Mouse (Mus musculus) monocyte, adult 2 months (primary cell): ENCODE measurements around the gene Srd5a1.
A peak's percentile ranks its signal among the peaks of the same experiment; 100 is the strongest.

Source experiments
- DNase-seq, 2 experiments: peaks; one replicate each; pipeline ENCODE4 v3.0.0; 2022; ENCODE audit warnings: low spot score in 2 of 2, low read depth in 1 of 2

Srd5a1 gene

DNA sequence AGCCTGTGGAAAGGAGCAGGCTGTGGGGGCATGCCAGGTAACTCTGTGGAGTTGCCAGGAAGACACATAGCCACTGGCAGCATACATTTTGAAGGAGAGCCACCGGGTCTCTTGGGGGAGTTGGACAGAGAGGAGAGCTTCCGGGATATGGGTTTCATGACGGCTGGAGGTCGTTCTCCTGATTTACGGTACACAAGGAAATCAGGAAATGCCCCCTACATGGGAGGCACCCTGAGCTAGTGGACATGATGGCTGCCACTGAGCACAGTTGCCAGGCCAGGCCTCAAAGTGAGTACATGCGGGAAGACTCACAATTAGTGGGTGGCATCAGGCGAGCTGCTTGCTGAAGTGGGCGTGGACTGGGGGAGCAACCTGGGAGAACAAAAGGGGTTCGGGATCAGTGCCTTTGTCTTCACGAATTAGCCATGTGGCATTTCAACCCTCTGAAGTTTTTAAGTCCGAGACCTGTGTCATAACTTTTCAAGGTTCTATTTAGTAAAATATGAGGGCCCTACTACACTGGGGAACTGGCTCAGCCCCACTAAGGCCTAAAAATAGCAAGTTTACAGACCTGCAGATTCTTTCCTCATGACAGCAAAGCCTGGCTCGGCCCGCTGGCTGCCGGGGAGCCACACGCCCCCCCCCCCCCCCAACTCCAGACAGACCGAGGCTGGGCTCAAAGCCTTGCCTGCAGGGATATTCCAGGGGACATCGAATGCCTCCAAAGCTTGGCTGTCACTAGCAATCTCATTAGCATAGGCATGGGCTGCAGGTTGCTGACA lies 68.5 kb downstream of the Srd5a1 start:
- DNase-seq, result no peak

DNA sequence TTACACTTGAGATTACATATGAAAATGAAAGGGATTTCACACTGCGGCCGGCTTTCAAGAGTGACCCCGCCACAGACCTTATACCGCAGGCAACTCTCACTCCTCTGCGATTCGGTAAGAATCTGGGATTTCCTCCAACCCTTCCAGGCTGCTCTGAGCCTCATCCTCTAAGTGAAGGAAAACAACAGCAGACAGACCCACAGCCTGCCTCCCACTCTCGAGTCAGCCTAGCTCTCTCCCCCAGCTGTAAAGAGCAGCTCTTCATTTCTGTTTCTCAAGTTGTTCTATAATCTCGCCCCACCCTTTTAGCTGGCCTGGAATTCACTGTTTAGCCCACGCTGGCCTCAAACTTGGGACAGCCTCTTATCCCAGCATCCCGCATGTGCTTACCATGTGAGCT lies 69.5 kb downstream of the Srd5a1 start:
- no peak for DNase-seq

DNA sequence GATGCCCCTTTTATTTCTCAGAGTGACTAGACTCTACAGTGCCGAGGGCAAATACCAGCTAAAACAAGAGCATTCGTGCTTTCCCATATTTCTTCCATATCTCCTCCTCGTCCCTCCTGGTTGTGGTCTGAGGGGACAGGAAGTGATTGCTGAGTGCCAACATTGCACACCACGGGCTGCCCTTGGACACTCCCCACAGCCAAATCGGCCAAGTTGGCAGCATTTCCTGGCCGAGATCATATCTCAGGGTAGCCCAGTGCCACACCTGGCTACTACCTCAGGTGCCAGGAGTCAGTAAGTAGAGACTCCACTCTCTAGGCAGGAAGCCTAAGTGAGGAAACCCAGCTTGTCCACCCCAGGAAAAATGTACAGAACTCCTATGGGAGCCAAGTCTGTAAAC lies 70.0 kb downstream of the Srd5a1 start:
- no peak for DNase-seq

DNA sequence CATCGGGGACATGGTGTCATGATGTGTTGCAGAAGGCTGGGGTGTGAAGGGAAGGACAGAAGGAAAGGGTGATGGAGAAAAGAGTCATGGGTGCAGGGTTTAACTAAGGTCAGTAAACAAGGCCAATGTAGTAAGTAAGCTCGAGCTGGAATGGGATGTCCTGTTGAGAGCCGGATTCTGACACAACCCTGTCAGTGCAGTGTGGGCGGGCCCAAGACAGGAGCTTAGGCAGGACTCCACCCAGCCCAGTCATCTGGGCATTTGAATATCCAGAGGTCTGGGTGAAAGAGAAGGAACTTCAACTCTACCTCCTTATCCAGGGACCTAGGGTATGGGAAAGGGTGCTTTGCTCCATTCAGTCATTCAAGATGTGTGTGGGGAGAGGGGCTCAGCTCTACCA lies 72.9 kb downstream of the Srd5a1 start:
- no peak for DNase-seq

DNA sequence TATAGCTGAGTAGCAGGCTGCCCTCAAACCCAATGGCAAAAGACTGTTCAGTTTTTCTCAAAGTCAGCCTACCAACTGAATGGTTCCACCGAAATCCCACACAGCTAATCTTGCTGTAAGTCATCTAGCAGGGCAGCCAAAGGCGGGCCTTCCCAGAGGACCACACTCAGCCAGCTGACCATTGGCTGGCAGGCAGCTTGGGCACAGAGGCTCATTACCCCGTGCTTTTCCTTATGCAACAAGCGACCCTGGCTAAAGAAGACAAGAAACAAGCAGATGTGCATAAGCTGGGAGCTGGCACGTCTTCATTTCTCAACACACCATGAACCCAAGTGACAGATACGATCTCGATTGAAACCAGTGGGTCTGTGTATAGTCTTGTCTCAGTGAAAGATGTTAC lies 73.9 kb downstream of the Srd5a1 start:
- DNase-seq, result no peak

DNA sequence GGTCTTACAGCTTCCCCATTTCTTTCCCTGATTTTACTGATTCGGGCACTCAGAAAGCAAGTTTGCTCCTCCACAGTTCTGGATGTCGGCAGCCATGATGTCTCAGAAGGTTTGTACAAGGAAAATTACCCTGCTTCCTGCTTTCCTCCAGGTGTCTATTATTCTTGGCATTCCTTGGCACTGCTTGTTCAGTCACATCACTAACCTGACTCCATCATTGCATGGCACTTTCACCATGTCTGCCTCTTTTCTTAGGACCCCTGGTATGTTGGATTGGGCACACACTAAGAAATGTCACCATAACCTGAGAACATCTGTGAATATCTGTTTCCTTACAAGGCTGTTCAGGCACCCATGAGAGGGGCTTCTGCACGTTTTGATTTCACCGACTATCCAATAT lies 75.2 kb downstream of the Srd5a1 start:
- DNase-seq, result no peak

DNA sequence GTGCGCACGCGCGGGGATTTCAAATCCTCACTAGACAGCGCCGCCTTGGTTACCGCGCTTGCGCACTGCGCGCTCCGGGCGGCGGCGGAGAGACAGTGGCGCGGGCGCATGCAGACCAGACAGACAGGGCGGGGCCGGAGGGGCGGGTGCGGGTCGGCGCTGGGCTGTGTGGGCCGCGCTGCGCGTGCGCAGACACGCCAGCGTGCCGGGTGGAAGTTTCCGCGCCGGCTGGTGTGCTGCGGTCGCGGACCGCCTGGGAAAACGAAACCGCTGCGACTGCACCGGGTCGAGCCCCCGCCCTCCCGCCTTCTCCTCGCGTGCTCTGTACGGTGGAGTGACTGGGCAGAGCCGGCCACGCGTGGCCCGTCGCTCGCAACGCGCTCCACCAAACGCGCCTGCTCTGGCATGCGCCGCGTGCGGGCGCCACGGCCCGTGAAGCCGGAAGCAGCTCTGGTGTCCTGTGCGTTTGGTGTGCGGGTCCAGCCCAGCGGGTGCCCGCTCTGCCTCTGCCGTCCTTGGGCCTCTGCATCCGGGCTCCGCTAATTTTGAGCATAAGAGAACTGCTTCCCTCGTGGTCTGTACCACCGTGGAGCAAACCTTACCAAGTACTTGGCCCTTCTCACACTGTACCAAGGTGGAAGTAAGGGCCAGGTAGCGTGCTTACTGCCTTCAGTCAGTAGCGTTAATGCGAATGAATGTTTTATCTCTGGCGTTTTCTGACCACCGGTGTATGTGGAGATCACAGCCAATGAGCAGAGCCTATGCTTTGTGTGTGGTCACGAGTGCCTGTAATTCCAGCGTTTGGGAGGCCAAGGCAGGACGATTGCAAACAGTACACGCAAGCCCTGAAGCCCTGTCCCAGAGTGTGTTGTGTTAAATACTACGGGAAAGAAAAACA lies 76.3 kb downstream of the Srd5a1 start:
- DNase-seq, result peak; percentile 88 to 95

DNA sequence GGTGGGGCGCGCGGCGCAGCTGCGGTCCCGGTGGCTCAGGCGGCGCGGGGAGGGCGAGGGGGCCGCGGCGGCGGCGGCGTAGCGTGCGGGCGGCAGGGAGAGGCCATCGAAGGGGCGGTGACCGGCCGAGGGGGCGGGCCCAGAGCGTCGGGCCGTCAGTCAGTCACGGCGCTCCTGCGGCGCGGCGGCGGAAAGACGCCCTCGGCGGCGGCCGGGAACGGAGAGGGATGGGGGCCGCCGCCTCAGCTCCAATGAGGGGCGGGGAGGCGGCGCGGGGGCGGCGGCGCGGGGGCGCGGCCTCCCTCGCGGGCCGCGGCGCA lies 76.9 kb downstream of the Srd5a1 start, which contains the start of gene Tent4a:
Gene Tent4a (minus strand): TSS at position 284 of the 320 bp plus-strand sequence.
- DNase-seq, result no peak

DNA sequence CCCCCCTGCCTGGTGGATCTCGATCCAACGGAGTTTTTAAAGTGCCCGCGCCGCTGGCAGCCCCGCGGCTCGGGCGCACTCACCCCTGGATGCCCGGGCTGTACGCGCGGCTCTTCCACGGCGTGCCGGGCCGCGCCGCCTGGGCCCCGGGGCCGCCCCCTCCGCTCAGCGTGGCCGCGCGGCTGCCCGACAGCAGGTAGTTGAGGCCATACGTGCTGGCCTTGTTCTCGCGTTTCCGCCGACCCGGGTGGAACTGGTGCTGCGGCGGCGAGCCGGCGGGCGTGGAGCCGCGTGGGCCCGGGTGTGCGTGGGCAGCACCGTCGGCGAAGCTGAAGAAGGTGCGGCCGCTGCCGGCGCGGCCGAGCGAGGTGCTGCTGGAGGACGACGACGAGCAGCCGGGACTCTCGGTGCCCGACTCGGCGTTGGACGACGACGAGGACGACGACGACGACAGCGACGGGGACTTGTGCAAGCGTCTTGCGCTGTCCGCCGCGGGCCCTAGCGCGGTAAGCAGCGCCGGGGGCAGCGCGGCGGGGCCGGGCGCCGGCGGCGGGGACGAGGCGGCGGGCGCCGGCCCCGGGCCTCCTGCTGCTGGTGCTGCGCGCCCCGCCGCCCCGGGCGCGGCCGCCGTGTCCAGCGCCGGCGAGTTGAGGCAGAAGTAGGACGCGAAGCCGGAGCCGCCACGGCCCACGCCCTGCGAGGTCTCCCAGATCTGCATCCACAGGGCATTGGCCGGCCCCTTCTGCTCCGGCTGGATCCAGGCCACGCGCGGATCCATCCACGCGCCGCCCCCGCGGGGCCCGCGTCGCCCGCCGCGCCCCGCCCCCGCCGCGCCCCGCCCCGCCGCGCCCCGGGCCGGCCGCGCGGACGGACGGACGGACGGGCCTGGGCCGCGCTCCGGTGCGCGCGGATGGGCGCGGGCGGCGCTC lies 77.6 kb downstream of the Srd5a1 start, which contains the start of gene Nsun2:
Gene Nsun2 (plus strand): TSS at position 342 of the 929 bp plus-strand sequence.
- peak; percentile 6 for DNase-seq

DNA sequence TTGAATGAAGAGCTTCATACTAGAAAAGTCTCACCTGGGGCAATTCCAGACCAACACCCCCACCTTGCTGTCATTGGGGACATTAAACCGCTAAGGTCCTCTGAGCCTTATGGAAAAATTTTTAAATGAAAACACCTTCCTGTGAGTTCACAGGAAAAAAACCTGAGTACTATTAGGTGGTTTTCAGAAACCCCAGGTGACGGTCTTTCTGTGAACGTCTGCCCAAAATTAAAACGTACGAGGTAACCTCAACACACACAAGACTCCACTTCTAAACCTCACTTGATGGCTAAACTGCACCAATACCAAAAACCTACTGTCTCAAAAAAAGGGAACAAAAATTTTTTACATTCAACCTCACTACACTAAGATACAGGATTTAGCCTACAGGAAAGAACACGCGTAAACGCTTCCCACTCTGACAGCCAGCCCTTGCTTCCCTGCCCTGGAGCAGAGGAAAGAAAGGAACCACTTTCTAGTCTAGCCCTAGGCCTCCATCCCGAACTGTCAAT lies 78.3 kb downstream of the Srd5a1 start:
- no peak for DNase-seq

DNA sequence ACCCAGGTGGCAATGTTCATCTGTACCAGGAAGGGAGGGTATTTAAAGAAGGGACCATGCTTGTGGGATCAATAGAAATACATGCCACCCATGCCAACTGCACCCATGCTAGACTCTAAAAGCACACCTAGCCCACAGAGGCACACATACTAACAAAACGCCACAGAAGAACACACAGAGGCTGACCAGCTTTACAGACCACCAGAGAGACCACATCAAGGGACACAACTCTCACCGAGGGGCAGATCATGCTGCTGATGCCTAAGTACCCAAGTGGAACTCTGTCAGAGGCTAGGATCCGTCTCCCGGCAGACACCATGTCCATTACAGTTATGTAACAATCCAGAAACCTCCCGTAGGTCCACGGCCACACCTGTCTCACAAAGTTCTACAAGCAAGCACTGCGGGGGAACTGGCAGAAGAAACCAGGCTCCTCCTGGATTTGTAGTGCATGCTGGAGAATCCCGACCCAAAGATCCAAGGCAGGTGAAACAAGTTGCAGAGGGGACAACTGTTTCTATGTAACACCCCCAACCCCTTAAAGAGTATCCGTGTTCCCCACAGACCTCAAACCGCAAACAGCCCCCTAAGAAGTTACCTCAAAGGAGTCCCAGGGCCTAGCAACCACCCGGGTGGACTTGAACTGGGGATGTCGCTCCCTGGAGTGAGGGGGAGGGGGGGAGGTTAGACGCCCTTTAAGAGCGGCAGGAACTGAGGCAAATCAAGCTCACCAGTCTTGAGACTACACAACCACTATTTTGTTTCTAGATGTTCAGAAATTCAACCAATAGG lies 78.9 kb downstream of the Srd5a1 start:
- no peak for DNase-seq

DNA sequence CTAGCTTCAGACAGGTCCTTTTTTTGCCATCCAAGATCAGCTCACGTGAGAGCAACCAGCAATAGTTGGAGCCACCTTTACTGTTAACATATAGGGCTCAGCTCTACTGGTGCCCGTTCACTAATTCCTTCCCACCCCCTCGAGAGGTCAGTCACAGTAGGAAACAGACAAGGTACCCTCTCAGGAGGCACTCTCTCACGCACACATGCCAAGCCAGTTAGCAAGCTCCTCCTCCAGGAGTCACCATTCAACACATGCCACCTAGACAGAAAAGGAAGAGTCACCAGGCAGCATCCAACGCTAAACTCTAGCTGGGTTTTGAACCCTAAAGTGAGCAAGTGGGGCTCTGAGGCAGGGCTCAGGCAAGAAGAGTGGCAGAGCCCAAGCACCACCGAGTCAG lies 79.8 kb downstream of the Srd5a1 start:
- no peak for DNase-seq

DNA sequence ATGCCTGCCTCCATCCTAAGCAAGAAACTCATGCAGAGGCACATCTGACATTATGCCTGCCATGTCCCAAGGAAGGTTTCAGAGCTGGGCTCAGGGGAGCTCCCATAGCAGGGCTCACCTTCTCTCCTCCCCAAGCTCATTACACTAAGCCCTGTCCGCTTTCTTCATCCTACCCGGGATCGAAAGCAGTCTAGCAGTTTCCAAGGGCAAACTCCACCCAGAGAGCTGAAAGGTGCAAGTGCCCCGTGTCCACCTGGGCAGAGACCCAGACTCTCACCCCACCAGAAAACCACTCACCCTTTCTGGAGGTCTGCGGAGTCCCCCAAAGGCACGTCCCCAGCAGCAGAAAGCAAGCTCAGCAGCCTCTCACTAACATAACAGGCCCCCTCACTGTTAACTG lies 80.3 kb downstream of the Srd5a1 start:
- no peak for DNase-seq

DNA sequence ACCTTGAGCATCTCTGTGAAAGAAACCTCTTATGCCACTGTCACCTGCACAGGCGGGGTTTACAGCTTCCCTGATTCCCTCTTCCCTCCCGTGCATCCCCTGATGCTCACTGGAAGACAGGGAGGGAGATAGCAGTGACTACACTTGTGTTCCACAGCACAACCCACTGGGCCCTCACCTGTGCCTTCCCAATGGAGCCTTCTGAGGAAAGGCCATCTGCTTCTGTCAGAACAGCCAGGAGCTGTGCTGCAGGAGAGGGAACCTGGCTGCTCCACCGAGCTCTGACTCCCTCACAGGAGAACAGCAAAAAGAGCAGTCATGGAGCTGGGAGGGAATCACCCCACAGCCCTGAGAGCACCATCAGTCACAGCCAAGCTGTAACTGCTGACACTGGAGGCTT lies 81.1 kb downstream of the Srd5a1 start:
- DNase-seq, result no peak

DNA sequence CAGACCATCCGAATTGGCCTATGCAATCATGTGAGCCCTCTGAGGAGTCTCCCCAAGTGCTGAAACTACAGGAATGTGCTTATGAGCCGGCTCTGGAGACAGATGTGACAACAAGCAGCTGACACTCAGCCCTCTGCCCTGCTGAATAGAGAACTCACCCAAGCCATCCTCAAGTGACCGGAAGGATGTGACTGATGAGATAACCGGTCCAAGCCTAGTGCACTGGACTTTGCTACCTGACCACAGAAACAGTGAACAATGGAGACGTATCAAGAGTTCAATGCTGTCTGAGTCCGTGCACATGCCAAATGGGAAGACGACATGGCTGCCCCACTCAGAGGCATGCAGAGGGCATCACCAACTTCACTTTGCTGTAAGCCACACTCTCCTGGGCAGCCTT lies 82.7 kb downstream of the Srd5a1 start:
- no peak for DNase-seq

DNA sequence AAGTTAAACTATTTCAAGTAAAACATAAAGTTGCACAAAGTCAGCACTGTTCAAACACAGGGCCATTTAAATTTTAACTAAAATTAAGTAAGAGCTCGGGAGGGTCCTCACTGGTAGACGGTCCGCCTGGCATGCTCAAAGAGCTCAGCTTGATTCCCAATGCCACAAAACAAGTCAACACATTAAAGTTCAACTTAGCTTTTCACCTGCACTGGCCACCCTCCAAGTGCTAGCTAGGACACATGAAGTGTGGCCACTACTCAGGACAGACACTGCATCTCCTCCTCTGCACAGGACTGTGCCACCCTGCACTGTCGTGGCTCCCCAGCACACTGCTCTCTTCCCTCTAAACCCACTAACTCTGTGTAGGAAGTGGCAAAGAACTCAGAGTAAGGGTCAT lies 85.4 kb downstream of the Srd5a1 start:
- no peak for DNase-seq

DNA sequence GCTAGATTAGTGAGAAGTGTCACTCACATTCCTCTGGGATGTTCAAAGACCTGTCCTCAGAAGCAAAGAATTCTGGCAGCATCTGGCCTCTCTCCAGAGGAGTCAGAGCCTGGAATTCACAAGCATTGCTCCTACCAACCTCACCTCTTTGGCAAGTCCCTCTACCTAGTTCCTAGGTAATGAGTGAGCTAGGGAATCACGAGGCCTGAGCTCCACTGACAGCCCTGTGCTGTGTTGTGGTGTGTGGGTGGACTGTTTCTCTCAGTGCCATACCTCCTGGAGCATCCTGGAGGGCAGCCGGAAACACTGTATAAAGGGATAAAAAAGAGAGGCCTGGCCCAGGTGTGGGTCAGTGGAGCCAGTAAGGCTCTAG lies 87.1 kb downstream of the Srd5a1 start:
- DNase-seq, result no peak
